Mouse (Mus musculus) yolk sac, embryonic 10.5 days (tissue): ENCODE measurements around the gene Serpinb7.

Experiments
- DNase-seq: peaks from one replicate; pipeline ENCODE4 v3.0.0-alpha.2; 2017; ENCODE audit warnings: low spot score

Serpinb7 gene

GRCm38 (mm10) chr1:107489577-107489976 lies 90.1 kb downstream of the Serpinb7 start:
- no peak for DNase-seq

- DNase-seq, result no peak
Observed at GRCm38 (mm10) chr1:107496789-107497188, 97.3 kb downstream of the Serpinb7 start.

DNA sequence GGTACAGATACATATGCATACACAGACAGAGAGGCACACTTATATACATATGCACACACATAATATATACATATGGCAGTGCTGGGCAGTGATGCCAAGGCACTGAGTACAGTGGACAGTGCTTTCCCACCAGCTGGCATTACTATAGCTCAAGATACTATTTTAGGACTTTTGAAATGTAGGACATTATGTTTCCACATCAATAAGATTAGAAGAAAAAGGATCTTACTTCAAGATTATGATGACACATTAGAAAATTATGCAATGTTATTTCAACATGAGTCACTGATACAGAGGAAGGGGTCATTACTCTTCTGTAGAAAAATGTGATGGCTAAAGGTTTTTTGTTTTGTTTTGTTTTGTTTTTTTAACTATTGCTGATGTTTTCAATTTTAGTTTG lies 102.6 kb downstream of the Serpinb7 start:
- DNase-seq, result no peak
